20 mouse cellular contexts compared by ENCODE assay signal in genomic region chr9:112993627-112994026, GRCm38 (mm10).
"Had no signal": no experiment of that assay in that cellular context is flagged by ENCODE, and none has a peak within 500 bp of the region (broad histone marks: within the 10 kb centered on the region; RNA-seq: fewer than 3 reads in every experiment).

No protein-coding gene starts in this region.

- H3K4me3 ChIP-seq: intestine, embryonic 15.5 days; limb, embryonic 10.5 days; limb, embryonic 13.5 days; lung, embryonic 15.5 days; midbrain, embryonic 12.5 days; midbrain, embryonic 15.5 days; neural tube, embryonic 13.5 days; stomach, embryonic 15.5 days had no signal

- H3K27ac ChIP-seq: intestine, embryonic 15.5 days; limb, embryonic 10.5 days; limb, embryonic 13.5 days; lung, embryonic 15.5 days; midbrain, embryonic 12.5 days; midbrain, embryonic 15.5 days; stomach, embryonic 15.5 days had no signal

- H3K4me2 ChIP-seq: intestine, embryonic 15.5 days; limb, embryonic 13.5 days; lung, embryonic 15.5 days; midbrain, embryonic 12.5 days; midbrain, embryonic 15.5 days; neural tube, embryonic 13.5 days; stomach, embryonic 15.5 days had no signal

- H3K27me3 ChIP-seq: intestine, embryonic 15.5 days; limb, embryonic 13.5 days; lung, embryonic 15.5 days; midbrain, embryonic 12.5 days; midbrain, embryonic 15.5 days; neural tube, embryonic 13.5 days; stomach, embryonic 15.5 days had no signal

- H3K9me3 ChIP-seq: intestine, embryonic 15.5 days; limb, embryonic 10.5 days; limb, embryonic 13.5 days; lung, embryonic 15.5 days; midbrain, embryonic 12.5 days; midbrain, embryonic 15.5 days; neural tube, embryonic 13.5 days; stomach, embryonic 15.5 days had no signal

- ATAC-seq: intestine, embryonic 15.5 days; midbrain, embryonic 15.5 days had no signal

- H3K4me1 ChIP-seq: intestine, embryonic 15.5 days; limb, embryonic 13.5 days; midbrain, embryonic 12.5 days; midbrain, embryonic 15.5 days; neural tube, embryonic 13.5 days; stomach, embryonic 15.5 days had no signal

- DNase-seq: kidney, adult 18-20 months; kidney, adult 9 months; kidney, postnatal 14 days; kidney, postnatal 4 days; lung, adult 18-20 months; lung, postnatal 10 days; lung, postnatal 36 days; retina, postnatal 1 day; right cerebral cortex, postnatal 25 days; spleen, adult 18-20 months; thymus, adult 18-20 months; thymus, postnatal 36 days had no signal

- H3K36me3 ChIP-seq: intestine, embryonic 15.5 days; limb, embryonic 10.5 days; limb, embryonic 13.5 days; lung, embryonic 15.5 days; midbrain, embryonic 12.5 days; midbrain, embryonic 15.5 days; neural tube, embryonic 13.5 days; stomach, embryonic 15.5 days had no signal

- H3K9ac ChIP-seq: intestine, embryonic 15.5 days; limb, embryonic 13.5 days; lung, embryonic 15.5 days; midbrain, embryonic 12.5 days; midbrain, embryonic 15.5 days; neural tube, embryonic 13.5 days; stomach, embryonic 15.5 days had no signal
